Mouse (Mus musculus) urinary bladder, adult 2 months (tissue): ENCODE measurements around the gene Olfr461. TPM values are rescaled to one million over a fixed set of nuclear protein-coding genes. Genes with fewer than 3 reads are reported as not detected.
"Not testable (repeated sequence)": the region's sequence is repeated elsewhere in the genome, so short reads cannot be mapped to it uniquely, and the experiment has no call there.

Experiments used
- DNase-seq: peaks from one replicate; pipeline ENCODE4 v3.0.0; 2022; ENCODE audit warnings: low spot score
- polyA plus RNA-seq: library from polyadenylated mRNA; depleted of rRNA; stranded (reverse); fragments of >200 nt; gene quantifications from 2 replicates; pipeline ENCODE4 v1.2.3, GENCODE M21; 2012; rRNA removed

Gene Olfr461
- polyA plus RNA-seq: not detected in 2 replicates

DNA sequence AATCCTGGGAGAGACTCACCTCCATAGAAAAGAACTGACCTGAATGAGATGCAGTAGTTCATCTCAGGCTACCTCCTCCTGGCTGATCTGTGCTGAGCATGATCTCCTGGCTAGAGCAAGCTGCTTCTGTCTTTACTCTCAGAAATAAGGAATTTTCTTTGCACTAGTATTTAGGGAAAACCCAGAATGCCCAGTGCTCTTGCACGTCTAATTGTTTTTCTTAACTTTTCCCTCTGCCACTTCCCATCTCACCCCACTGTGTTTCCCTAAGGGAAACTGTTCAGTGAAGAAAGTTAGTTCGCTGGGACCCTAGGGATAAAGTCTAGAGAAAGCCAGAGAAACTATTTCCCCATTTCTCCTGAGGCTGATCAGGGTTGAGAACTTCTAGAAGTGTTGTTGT lies at the start of gene Olfr461:
Gene Olfr461 (minus strand): TSS at position 101 of the 400 bp plus-strand sequence.
- DNase-seq: no peak

DNA sequence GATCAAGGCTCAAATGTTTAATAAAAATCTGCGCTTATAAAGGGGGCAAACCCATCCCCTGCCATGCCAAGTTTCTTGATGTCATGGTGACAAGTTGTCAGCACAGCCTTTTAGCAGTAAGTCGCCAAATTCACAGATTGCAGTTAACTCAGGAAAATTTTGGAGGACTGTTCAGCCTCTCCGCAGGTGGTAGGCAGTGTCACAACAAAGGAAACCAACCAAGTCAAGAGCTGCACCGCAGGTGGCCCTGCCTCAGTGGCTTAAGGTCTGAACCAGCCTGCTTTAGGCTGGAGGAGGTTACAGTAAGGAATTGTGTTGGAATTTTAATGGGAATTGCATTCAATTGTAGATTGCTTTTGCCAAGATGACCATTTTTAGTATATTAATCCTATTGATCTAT lies 43.7 kb upstream of the Olfr461 start:
- DNase-seq: not testable (repeated sequence)

DNA sequence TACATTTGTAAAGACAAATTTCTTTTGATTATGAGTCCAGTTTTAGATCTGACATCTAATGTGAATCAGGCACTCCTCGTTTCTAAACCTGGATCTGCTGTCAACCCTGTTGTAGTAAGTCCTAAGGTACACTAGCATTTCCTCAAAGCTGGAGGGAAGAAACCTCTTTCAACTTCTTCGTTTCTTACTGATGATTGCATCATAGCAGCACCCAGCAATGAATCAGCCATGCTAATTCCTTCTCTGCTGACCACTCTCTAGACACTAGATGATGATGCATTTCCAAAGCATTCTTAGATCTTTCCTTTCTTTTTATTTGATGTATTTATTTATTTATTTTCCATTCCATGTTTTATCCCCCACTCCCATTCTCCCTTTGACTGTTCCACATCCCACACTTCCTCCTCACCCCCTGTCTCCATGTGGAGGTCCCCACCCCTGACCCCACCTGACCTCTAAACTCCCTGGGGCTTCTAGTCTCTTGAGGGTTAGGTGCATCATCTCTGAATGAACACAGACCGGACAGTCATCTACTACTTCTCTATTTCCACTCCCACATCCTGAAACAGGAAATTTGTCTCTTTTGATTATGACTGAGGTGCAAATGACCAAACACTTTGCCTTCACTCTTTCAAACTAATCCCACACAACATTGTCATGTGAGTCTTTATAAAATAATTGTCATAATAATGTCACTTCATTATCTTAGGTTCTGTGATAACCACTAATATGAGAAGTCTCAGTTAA lies 40.1 kb upstream of the Olfr461 start:
- no peak for DNase-seq

DNA sequence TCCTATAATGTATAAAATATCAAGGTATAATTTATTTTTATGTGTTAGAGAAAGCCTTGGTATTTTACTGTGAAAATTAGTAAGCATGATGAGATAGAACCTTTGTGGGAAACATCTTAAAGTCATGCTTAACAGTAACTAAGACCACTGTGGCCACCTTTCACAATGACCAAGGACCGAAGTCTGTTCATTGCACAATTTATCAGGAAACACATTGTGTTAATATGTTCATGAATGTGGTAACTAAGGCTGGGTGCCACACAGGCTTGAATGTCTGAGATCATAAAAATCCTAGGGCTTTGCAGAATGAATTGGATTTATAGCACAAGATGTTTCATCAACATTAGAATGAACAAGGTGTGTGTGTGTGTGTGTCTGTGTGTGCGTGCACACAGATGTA lies 33.5 kb upstream of the Olfr461 start:
- no peak for DNase-seq

DNA sequence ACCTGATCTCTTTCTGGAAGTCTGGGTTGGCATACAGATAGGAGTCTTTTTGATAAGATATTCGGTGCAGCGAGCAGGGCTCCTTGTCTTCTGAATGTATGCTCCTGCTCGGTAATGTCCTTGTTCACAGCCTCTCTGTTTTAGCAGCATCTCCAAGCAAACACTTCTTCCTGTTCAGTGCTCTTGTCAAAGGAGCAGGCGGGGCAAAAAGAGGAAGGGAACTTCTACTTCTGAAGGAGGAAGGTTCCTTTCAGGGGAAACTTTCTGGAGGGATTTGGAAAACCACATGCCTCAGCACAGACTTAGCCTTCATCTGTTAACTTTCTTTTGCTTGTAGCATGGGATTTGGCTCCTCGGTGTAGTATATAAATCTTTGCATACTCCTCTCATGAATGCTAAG lies 30.8 kb upstream of the Olfr461 start, which contains the start of gene Clec5a:
Gene Clec5a (minus strand): TSS at position 177 of the 400 bp plus-strand sequence.
- no peak for DNase-seq

DNA sequence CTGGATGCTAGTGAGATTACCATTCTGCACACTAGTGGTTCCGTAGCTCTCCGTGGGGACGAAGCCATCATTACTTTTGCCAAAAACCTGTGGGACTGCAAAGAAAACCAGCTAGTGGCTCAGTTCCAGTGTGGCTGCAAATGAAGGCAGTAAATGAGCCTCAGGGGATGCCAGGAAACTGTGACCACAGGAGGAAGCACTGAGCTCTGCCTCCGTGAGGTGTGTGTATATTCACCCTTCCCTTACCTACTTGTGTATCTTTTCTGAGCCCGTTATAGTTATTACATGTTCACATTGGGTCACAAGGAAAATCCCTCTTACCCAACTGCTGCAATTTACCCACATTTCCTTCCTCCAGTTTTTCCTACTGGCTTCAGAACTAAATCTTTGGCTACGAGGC lies 29.5 kb upstream of the Olfr461 start:
- DNase-seq: no peak

DNA sequence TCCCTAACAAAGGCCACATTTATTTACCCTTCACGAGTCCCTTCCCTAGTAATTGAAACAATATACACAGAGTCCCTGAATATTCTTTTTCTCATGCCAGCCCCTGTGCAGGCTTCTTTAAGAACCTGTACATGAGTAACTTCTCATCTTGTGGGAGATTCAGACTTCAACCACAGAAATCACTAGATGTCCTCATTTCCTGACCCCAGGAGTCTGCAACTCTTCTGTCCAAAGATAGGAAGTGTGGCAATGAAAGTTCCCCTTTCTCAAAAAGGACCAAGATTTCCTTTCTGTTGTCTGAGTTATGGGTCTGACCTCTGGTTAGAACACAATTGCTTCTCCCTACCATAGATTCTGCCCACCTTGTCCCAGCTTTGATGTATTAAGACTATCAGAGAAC lies 21.5 kb upstream of the Olfr461 start:
- no peak for DNase-seq

DNA sequence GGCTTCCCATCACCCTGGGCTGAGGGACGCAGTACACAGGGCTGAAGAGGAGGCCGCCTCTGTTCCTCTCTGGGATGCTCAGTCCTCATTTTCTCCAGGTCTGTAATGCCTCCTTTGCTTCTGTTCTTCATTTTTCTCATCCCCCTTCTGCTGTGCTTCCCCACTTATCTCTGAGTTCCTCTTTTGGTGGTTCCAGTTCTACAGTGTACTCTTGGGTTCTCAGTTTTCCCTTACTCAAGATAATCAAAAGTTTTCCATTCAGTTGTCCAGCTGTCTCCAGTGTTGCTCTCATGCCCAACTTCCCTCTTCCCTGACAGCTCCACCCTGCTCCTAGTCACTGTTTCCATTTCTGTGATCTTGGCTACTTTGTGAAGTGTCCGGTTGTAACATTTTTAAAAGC lies 18.8 kb upstream of the Olfr461 start:
- no peak for DNase-seq

DNA sequence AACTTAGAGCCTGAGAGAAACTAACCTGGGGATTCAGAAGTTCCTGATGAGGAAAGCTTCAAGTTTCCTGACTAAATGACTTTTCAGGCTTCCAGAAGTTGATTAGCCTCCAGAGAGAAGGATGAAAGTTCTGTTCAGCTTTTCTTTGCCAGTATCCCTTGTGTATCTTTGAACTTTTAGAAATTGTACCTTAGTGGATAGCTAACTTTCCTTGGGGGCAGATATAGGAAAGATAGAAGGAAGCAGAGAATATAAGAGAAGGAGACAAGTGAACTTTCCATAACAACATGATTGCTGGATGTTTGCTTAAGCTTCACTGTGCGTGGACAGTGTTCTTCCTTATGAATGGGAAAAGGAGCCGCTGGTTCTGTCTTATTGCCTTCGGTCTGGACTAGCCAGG lies 14.3 kb upstream of the Olfr461 start, which contains the start of gene Olfr460:
Gene Olfr460 (plus strand): TSS at position 301 of the 400 bp plus-strand sequence.
- no peak for DNase-seq

DNA sequence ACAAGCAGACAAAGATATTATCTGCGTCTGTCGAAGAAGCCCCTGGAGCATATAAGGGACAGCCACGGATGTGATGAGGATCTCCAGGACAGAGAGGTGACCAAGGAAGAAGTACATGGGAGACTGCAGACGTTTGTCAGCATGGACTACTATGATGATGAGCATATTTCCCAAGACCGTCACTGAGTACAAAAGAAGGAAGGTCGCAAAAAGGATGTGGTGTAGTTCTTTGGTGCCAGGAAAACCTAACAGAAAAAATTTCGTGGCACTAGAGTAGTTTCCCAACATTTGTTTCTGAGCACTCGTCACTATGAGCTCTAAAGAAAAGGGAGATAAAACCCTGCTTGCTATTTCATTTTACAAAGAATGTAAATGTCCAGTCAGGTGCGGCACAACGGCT lies 10.2 kb downstream of the Olfr461 start:
- DNase-seq: no peak

DNA sequence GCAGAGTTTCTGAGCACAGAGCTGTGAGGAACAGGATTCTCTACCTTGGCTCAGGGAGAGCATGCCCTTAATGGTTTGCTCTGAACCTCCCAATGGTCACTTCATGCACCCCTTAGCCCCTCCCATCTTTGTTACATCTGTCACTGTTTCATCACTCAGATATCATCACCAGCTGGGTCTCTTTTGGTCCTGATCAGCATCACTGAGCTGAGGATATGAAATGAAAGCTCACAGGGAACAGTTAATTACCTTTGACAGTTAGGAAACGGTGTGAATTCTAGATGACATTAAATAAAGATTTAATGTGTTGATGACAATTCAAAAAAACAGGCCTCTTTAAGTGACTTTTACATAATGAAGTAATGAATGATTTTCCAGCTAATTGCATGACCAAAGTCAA lies 35.4 kb downstream of the Olfr461 start, which contains the start of gene Prss37:
Gene Prss37 (minus strand): TSS at position 101 of the 400 bp plus-strand sequence.
- DNase-seq: no peak

DNA sequence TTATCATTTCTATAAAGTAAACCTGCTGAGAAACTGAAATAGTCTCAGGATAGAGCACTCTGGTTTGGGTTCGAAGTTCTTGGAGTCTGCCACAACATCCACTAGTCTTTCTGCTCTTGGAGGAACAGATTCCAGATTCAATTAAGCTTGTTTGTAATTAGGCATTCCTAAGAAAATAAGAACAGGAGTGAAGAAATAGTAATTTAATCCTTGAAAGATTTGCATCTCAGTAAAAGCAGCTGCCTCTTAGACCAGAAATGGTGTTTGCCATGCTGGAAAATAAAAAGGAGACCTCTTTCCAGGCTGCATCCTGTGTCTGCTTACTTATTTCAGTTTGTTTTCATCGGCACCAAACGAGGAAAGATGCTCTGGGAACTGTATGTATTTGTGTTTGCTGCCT lies 61.6 kb downstream of the Olfr461 start, which contains the start of gene Tas2r108:
Gene Tas2r108 (plus strand): TSS at position 301 of the 400 bp plus-strand sequence.
- DNase-seq: no peak

Other genes with a start within 250 kb of the Olfr461 start
- 16.7 and 23.0 TPM in 2 replicates for gene Agk, start 229.9 kb downstream of the Olfr461 start, polyA plus RNA-seq
- 6.3 and 6.4 TPM in 2 replicates for gene E330009J07Rik, start 118.9 kb downstream of the Olfr461 start, polyA plus RNA-seq
- not detected in 2 replicates for gene Wee2, start 116.0 kb downstream of the Olfr461 start, polyA plus RNA-seq
- gene Ssbp1, start 83.7 kb downstream of the Olfr461 start, polyA plus RNA-seq: 59.9 and 69.5 TPM in 2 replicates
- gene Tas2r137, start 63.8 kb downstream of the Olfr461 start, polyA plus RNA-seq: not detected in 2 replicates
- gene Tas2r108, start 61.5 kb downstream of the Olfr461 start, polyA plus RNA-seq: 0.07 TPM in 1 of 2 replicates, not detected in the other
- not detected in 2 replicates for gene Prss37, start 35.5 kb downstream of the Olfr461 start, polyA plus RNA-seq
- 0.01 TPM in 1 of 2 replicates, not detected in the other for gene Olfr460, start 14.4 kb upstream of the Olfr461 start, polyA plus RNA-seq
- 2.0 and 2.2 TPM in 2 replicates for gene Clec5a, start 30.8 kb upstream of the Olfr461 start, polyA plus RNA-seq
- gene Tas2r138, start 58.3 kb upstream of the Olfr461 start, polyA plus RNA-seq: not detected in 2 replicates
- 0.03 and 0.04 TPM in 2 replicates for gene Mgam, start 73.8 kb upstream of the Olfr461 start, polyA plus RNA-seq